Mouse (Mus musculus) spleen, adult 12 weeks (tissue): ENCODE results near the gene Tipin.
"Not testable (repeated sequence)": the region's sequence is repeated elsewhere in the genome, so short reads cannot be mapped to it uniquely, and the experiment has no call there.

Experiments
- DNase-seq: peaks from one replicate; pipeline ENCODE4 v3.0.0; 2022; ENCODE audit warnings: low spot score

The Tipin gene

DNA sequence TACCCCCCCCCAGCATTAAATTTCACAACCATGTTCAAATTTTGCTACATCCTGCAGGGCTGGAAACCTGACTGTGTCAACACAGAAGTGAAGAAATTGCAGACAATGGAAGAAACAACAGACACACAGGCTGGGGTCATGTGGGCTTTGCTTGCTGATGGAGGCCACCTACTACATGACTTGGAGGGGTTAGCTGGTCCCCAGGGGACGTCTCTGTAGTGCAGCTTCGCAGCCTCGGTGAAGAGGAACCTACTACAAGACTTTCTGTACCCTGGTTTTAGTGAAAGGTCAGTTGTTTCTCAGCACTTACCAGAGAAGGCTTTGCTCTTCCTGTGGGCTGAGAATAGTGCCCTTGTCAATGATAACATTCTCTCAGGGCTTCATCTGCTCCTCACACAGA lies 10.1 kb upstream of the Tipin start:
- no peak for DNase-seq

DNA sequence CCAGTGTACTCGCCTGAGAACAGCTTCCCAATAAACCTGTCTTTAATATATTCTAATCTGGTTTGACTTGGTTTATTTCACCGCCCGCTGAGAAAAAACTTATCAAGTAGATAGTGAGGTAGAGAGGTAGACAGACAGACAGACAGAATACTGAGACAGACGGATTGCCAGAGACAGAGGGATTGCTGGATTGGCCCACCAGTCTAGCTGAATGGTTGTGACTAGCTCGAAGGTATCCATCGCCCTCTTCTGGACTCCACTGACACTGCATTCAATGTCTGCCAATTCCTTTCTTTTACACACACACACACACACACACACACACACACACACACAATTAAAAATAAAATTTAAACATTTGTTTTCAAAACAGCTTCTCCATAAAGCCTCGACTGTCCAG lies 8.8 kb upstream of the Tipin start:
- DNase-seq = no peak

DNA sequence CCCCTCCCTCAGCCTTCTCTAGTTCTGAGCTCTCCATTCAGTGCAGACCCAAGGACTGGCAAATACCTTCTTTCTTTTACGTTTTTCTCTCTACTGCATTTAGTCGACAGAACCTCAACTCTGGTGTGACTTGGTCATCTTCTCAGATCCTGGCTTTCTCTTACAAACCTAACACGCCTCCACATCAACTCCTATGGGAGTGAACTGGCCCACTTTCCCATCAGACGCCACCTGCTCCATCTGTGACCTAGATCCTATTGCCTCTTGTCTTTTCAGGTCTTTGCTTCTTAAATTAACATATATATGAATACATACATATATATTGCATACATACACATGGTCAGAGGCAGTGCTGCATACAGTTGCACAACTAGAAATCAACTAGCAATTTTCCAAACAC lies 7.6 kb upstream of the Tipin start:
- DNase-seq = no peak

DNA sequence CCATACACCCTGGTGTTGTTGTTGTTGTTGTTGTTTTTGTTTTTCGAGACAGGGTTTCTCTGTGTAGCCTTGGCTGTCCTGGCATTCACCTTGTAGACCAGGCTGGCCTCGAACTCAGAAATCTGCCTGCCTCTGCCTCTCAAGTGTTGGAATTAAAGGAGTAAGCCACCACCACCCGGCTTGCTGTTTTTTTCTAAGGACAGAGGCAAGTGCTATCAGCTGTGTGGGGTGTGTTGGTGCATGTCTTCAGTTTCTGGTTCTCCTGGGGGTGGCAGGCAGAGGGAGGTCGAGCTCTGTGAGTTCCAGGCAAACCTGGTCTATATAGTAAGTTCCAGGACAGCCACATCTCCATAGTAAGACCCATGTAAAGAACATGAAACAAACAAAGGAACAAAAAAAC lies 7.1 kb upstream of the Tipin start:
- no peak for DNase-seq

DNA sequence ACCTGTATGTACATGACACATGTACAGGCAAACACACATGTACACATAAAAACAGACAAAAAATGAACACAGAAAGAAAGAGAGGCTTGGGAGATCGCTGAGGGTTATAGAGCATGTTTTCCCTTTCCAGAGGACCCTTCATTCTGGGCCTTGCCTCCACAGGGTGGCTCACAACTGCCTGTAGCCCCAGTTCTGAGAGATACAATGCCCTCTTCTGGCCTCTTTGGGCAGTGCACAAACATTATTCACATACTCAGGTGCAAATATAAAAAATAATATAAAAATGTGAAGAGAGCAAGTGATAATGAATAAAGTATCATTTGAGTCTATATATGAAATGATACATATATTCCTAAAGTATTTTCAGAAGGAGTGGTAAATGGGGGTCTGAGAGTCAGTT lies 6.5 kb upstream of the Tipin start:
- DNase-seq = no peak

DNA sequence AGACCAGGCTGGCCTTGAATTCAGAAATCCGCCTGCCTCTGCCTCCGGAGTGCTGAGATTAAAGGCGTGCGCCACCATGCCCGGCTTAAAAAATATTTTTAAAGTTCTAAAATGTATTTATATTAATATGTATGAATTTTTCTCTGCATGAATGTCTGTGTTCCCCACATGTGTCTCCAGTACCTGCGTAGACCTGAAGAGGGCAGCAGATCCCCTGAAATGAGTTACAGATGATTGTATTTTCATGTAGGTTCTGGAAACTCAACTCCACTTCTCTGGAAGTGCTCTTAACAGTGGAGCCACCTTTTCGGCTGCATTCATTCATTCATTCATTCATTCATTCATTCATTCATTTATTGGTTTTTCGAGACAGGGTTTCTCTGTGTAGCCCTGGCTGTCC lies 3.7 kb upstream of the Tipin start:
- peak; percentile 66 for DNase-seq

DNA sequence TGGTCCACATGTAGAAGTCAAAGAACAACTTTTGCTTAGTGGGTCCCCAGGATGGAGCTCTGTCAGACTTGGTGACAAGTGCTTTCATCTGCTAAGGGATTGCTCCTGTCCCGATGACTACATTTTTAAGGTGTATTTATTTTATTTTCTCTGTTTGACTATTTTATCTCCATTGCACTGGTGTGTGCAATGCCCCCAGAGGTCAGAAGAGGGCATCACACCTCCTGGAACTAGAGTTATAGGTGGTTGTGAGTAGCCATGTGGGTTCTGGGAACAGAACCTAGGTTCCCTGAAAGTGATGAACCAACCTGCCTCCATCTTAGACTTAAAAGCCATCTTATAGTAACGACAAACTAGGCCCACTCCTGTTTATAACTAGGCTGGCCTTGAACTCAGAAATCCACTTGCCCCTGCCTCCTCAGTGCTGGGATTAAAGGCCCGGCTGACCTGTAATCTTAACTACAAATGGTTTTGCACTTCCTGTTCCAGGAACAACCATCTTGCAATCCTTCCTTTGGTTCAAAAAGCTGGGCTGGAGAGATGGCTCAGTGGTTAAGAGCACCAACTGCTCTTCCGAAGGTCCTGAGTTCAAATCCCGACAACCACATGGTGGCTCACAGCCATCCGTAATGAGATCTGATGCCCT lies 2.6 kb upstream of the Tipin start:
- DNase-seq = no peak

DNA sequence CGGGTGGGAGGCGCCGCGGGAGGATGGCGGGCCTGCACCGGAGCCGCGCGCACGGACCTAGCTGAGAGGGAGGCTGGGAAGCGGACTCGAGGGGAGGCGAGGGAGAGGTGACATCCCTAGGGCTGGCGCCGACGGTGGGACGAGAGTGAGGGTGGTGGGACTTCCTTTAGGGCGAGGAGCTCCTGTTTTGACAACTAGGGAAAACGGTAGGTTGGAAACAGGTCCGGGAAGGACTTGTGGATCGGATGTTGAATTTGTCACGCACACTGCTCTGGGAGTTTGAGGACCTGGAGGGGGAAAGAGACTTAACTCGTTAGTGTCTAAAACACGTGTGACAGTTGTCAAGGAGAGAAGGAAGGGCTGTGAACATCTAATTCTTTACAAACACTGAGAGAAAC lies 399 bp downstream of the Tipin start:
- no peak for DNase-seq

DNA sequence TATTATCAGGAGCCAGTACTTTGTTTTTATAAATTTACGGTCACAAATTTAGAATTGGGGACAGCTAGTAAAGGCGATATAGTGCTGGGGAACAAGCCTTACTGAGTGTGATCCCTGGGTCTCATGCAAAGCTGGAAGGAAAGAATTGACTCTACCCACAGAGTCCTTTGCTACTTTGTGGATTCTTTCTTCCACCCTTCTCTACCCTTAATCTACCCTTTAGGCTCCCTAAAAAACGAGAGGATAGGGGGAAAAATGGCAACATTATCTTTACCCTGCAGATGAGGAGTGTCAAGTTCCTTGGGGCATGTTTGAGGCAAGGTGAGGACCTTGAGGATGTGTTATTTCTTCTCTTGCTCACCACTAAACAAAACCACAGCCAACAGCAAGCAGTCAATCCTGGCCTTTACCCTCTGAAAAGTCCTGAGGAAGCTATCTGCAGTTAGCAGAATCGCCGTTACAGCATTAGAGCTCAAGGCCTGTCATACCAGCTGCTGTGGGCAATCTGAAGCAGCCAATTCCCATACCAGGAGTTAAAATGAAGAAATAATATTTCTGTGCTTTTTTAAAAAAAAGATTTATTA lies 1.1 kb downstream of the Tipin start:
- DNase-seq = no peak

DNA sequence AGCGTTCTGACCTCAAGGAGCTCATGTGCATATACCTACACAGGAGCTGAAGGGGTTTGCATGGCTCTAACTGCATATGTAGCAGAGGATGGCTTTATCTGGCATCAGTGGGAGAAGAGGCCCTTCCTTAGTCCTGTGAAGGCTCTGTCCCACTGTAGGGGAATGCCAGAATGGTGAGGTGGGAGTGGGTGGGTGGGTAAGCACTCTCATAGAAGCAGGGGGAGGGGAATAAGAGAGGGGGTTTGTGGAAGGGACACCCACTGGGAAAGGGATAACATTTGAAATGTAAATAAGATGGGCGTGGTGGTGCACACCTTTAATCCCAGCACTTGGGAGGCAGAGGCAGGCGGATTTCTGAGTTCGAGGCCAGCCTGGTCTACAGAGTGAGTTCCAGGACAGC lies 21.7 kb downstream of the Tipin start:
- not testable (repeated sequence) for DNase-seq

DNA sequence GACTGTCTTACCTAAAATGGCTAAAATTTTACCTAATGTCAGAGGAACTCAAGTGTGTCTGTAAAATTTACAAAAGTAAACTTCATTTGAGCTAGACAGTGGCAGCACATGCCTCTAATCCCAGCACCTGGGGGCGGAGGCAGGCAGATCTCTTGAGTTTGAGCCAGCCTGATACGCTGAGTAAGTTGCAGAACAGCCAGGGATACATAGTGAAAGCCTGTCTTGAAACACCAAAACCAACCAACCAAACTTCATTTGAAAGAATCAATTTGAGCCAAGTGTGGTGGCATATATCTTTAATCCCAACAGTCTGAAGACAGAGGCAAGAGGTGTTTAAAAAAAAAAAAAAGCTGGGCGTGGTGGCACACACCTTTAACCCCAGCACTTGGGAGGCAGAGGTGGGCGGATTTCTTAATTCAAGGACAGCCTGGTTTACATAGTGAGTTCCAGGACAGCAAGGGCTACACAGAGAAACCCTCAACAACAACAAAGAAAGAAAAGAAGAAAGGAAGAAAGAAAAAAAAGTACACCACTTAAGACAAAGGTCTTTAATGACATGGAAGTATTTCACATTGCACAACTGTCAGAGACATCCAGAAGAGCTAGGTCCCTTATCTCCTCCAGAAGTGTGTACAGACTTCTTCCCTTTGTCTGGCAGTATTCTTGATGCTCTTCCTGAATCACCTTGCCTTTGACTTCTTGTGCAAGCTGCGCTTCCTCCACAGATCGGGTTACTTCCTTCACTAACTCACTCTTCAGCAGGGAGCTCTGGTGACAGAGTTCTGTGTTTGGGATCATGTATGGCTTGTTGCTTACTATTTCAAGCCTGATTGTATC lies 25.3 kb downstream of the Tipin start:
- no peak for DNase-seq

DNA sequence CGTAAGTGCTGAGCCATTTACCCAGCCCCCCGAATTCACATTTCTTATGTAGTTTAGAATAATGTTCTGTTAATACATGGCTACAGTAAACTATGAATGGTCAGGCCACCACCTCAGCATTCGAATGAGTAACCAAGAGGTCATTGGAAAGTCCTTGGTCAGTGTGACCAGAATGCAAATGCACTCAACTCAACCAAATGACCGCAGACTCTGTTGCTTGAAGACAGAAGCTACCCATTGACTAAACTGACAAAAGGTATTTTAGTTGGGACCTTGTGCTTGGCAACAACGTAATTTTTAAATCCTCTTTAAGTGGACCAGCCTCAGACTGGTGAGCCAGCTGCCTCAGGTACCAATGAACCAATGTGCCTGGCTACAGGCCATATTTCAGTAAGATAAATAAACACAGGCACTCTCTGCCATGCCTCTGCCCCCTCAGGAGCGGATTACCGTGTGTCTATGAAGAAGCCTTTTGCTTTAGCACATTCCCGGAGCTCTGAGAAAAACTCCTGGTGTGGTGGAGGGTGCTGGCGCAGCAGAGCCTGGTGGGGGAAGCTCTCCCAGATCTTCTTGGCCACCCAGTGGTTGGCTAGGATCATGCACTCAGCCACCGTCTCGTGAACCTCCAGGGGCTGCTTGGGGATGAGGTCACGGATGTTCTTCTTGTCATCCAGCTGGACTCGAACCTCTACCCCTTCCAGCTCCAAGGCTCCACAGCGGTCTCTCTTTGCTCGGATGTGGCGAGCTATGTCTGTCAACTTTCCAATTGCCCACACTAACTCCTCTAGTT lies 29.8 kb downstream of the Tipin start:
- DNase-seq = no peak

DNA sequence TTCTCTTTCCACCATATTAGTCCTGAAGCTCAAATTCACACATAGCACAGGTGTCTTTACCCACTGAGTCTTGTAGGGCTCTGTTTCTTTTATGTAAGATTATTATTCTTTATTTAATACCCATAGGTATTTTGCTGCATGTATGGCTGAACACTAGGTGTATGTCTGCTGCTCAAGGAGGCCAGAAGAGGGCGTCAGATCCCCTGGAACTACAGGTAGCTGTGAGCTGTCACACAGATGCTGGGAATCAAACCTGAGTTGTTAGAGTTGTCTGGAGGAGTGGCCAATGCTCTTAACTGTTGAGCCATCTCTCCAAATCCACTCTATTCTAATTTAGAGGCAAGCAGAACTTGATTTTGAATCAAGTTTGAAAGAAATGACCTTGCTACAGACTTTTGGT lies 30.7 kb downstream of the Tipin start:
- DNase-seq = no peak

DNA sequence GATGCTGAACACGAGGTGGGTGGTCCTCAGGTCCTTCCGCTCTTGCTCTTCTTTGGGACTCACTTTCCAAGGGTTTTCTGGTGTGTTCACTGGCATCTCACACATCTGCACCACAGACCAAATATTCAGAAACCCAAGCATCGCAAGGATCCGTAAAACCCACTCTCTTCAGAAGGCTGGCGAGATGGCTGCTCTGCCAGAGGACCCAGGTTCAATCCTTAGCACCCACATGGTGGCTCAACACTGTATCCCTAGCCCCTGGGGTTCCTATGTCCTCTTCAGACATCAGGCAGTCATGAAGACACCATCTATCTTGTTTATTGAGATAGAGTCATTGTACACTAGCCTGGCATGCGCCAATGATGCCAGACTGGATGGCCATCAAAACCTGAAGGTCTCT lies 33.3 kb downstream of the Tipin start:
- no peak for DNase-seq

DNA sequence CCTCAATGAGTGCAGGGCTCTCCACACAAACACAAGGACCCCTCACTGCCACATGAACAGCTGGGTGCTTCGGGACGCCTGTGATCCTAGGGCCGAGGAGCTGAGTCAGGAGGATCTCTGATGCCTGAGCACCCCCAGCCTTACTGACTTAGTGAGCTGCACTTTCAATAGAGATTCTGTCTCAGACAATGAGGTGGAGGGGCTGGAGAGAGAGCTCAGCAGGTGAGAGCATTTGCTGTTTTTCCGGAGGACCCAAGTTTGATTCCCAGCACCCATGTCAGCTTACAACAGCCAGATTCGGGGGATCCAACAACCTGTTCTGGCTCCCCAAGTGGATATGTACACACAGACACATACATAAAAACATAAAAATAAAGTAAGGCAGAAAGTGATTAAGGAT lies 35.6 kb downstream of the Tipin start:
- DNase-seq = no peak

DNA sequence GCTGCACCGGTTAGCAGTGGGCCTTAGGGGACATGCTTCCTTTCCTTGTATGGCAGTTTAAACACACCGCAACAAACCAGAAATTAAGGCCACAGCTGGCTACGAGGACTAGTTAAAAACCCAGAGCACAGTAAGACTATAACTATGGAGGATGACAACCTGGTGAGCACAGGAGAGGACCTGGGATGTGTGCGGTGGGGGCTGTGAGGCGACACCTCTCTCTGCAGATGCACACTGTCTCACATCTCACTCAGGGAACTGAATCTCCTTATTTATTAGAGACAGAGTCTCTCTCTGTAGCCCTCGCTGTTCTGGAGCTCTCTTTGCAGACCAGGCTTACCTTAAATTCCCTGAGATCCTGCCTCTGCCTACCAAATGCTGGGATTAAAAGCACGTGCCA lies 42.6 kb downstream of the Tipin start:
- no peak for DNase-seq

DNA sequence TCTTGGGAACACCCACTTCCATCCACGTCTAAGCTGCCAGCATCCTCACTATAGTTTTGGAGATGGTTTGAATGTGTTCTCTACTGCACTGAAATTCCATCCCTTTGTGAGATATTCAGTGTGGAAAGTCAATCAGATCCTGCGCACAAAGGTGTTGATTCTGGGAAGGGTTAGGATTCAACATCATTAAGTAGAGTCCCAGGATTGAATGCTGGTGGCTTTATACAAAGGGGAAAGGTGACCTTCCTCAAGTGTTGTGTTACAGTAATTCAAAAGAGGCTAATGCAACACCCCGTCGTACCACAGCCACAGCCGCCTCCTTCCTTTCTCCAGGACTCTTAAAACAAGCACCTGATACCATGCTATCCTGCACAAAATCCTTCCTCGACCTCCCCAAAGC lies 54.4 kb downstream of the Tipin start:
- DNase-seq = no peak

DNA sequence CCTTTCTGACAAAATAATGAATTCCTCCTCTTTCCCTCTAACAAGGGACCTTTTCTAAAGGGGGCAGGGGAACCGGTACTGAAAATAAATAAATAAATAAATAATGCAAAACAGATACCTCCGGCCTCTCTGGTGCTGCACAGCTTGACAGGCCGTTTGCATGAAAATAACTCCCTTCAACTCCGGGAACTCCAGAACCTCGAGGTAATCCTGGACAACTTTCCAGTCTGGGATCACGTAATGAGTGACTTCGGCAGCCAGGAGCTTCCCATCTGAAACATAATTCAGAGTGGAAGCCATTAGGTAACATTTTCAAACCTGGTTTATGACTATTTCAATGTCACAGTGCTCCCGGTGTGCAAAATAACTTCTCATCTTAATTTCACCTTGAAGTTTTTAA lies 58.0 kb downstream of the Tipin start:
- DNase-seq = no peak

DNA sequence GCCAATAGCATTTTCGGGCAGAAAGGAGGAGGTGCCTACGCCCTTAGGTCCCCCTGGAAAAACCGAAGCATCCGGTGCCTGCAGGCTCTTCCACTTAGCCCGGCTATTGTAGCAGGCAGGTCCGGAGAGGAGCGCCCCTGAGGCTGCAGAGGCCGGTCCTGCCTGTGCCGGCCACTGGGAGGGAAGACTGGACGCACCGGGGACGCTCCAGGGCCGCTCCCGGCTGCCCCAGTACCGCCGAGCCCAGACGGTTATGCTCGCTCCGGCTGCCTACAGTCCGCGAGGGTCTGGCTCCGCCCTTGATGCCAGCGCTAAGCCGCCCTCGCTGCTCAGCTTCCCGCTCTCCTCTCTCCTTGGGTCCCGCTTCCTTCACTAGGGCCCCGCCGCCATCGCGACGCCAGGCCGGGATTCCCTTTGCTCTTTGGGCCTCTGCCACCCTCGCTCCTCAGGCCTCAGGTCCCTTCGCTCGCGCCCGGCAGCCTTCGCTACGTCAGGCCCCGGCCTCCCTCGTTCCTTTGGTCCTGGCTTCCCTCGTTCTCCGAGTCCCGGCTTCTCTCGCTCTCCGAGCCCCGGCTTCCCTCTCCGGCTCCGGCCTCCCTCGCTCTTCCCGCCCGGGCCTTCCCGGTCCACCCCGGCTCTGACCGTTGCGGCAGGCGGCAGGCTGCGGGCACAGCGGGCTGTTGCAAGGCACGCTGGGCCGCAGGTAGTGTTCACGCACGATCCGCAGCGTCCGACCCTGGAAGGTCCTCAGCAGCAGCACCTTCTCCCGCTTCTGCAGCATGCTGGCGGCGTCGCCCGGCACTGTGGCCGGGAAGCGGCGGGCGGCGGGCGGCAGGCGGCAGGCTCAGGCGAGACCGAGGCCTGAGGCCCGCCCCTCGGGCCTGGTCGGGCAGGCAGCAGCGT lies 59.2 kb downstream of the Tipin start:
- DNase-seq = peak; percentile 73

DNA sequence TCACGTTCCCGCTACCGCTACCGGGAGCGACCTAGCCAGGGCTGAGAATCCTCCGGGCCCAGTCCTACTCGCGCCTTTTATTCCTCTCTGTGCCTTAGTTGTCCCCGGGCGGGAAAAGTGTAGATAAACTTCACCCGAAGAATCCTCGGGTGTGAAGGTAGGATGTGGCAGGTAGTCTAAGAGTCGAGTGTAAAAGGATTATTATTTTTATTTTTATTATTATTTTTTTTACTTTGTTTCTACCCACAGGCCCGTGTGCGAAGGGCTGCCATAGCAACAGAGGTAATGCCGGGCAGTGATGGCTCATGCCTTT lies 59.8 kb downstream of the Tipin start, which contains the start of gene Dis3l:
Dis3l (minus strand) TSS at position 35 of the 313 bp plus-strand sequence.
- no peak for DNase-seq

DNA sequence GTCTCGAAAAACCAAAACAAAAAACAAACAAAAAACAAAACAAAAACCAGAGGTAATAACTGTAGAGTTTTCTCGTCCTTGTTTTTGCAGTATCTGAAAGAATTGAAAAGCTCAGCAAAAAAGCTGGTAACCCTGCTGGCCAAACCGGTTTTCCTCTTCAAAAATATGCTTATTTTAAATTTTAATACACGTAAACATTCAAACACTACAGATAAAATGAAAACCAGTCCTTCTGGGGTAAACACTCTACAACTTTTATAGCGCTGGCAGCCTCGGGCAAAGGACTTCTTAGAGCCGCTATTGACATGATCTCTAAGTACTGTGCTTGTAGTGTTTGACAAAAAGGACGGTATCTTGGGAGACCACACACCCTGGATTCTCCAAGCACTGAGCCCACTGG lies 60.3 kb downstream of the Tipin start:
- no peak for DNase-seq

DNA sequence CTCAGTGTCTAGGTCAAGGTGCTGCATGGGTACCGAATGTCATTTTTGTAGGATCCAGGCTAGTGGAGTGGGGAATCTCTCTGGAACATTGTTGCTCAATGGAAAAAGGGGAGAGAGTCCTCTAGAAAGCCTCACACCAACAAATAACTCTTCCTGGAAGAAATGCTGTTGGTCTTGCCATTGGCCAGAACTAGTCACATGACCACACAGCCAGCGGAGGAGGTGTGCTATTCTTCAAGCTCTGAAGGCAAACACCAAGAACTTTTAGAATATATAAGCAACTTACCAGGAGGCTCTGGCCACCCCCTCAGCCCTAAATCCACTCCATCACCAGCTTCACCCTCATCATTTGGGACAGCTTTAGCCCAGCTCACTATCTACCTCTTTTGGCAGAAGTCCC lies 62.3 kb downstream of the Tipin start:
- no peak for DNase-seq
